Mouse (Mus musculus) spleen, adult 2 months (tissue): ENCODE results near the gene Fkbp11.

ENCODE experiments used
- CTCF ChIP-seq: fragments of 200-500 bp; IDR thresholded peaks from 2 replicates; pipeline ENCODE4 v1.5.1; 2011; ENCODE audit warnings: mild to moderate bottlenecking, inconsistent platforms; ENCODE audit not compliant: insufficient read depth, insufficient read length, insufficient replicate concordance; ENCODE audit errors: extremely low read depth
- POLR2A ChIP-seq: fragments of 200-500 bp; IDR thresholded peaks from 2 replicates; pipeline ENCODE4 v1.6.1; 2011; ENCODE audit warnings: low read depth, low read length, inconsistent platforms

DNA sequence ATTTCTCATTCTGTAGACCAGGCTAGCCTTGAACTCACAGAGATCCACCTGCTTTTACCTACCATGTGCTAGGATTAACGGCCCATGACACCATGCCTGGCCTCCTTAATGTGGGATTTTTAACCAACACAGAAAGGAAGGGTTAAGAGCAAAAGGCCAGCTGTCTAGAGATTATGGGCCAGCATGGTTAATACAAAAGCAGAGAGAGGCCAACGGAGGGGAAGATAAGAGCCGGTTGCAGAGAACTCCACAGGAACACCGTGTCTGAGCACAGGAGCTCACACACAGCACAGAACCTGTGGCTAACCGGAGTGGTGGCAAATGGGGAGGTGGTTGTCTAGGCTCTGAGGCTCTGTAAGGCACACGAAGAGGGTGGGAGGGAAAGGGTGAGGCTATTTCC, 5.4 kb upstream of the Fkbp11 start:
- TF ChIP-seq CTCF (no peak), POLR2A (no peak)
